Mouse (Mus musculus) forebrain, embryonic 16.5 days (tissue): ENCODE results near the gene 1700016K19Rik. TPM values are rescaled to one million over a fixed set of nuclear protein-coding genes. Genes with fewer than 3 reads are reported as not detected.

Experiments used
- ATAC-seq: fragments of 200-750 bp; cut with Nextera tagmentation; 2 replicates; pipeline ENCODE4 v1.8.0; 2017; ENCODE audit warnings: mild to moderate bottlenecking, moderate library complexity
- H3K27ac ChIP-seq: fragments of 300-500 bp; sonication (generic); 2 replicates; pipeline ENCODE4 v1.5.1; 2014; ENCODE audit warnings: low read length, control low read depth
- H3K27me3 ChIP-seq: fragments of 300-500 bp; sonication (generic); replicated peaks from 2 replicates; pipeline ENCODE4 v1.6.1; 2014; ENCODE audit warnings: low read length; ENCODE audit not compliant: control insufficient read depth, insufficient read depth
- H3K36me3 ChIP-seq: fragments of 300-500 bp; sonication (generic); 2 replicates; pipeline ENCODE4 v1.6.1; 2014; ENCODE audit not compliant: control insufficient read depth, insufficient read depth
- H3K4me1 ChIP-seq: fragments of 300-500 bp; sonication (generic); replicated peaks from 2 replicates; pipeline ENCODE4 v1.6.1; 2014; ENCODE audit warnings: low read length; ENCODE audit not compliant: control insufficient read depth, insufficient read depth
- H3K4me2 ChIP-seq: fragments of 300-500 bp; sonication (generic); 2 replicates; pipeline ENCODE4 v1.6.1; 2014; ENCODE audit warnings: mild to moderate bottlenecking, low read length, control low read depth
- H3K4me3 ChIP-seq: fragments of 300-500 bp; sonication (generic); replicated peaks from 2 replicates; pipeline ENCODE4 v1.5.1; 2014; ENCODE audit warnings: mild to moderate bottlenecking, low read length, control low read depth
- H3K9ac ChIP-seq: fragments of 300-500 bp; sonication (generic); replicated peaks from 2 replicates; pipeline ENCODE4 v1.6.1; 2014; ENCODE audit warnings: low read depth, low read length, control low read depth
- H3K9me3 ChIP-seq: fragments of 300-500 bp; sonication (generic); 2 replicates; pipeline ENCODE4 v1.6.1; 2016; ENCODE audit warnings: low read length; ENCODE audit not compliant: control insufficient read depth
- WGBS: fragments of 180-500 bp; shearing (Covaris S2); extraction: QIAGEN DNeasy Blood & Tissue Kit; methylation state at CpG from one replicate; pipeline ENCODE4 v1.1.7; 2014; 5-methylcytosine and 5-hydroxymethylcytosine counted together
- polyA plus RNA-seq: library from polyadenylated mRNA; unstranded; fragments of >200 nt; fragmentation: Nextera tagmentation; extraction: Ambion mirVana; gene quantifications from 2 replicates; pipeline ENCODE4 v1.2.1, GENCODE M21; 2015

The 1700016K19Rik gene
- polyA plus RNA-seq, 1 experiment from 2014 or later, result 4.1 TPM

- Histone ChIP-seq H3K4me3 (no peak overlapping the region), H3K9me3 (no peaks in the 10 kb centered on the region), H3K36me3 (no peaks in the 10 kb centered on the region), H3K4me2 (no peak overlapping the region), H3K27ac (no peak overlapping the region), H3K9ac (no peak overlapping the region), H3K27me3 (0 out of 2 replicates have a peak, but pooled peaks cover 2% of the 10 kb centered on the region), H3K4me1 (peaks cover 5% of the 10 kb centered on the region; the same call in 1 of the 2 replicates)
- ATAC-seq, result no peak
- WGBS, result 80% methylated on average over 9 of the region's 9 CpGs
Observed at GRCm38 (mm10) chr11:76020916-76021315, 21.2 kb downstream of the 1700016K19Rik start.

DNA sequence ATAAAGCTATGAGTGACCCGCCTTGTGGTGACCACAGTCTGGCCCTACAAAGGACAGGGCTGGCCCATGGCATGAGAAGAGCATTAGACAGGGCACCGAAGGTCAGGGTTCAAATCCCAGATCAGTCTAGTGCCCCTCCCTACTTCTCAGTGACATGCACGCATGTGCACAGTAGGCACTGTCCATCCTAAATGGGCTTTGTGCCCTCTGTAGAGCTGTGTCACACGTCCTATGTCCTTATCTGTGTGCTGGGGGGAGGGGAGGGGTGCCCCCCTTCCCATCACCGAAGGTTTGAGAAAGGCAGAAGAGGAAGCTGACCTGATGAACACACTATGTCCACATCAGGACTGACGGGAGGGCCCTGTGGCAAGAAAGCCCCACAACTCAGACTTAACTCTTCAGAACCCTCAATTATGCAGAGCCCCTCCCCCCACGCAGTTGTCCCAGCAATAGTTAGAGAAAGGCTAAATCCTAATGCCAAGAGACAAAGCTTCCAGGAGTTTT is 25.4 kb downstream of the 1700016K19Rik start:
- Histone ChIP-seq H3K9me3 (no peaks in the 10 kb centered on the region), H3K9ac (no peak overlapping the region), H3K4me2 (no peak overlapping the region), H3K36me3 (no peaks in the 10 kb centered on the region), H3K4me1 (peaks cover 14% of the 10 kb centered on the region), H3K27me3 (peaks cover 5% of the 10 kb centered on the region; the same call in 1 of the 2 replicates), H3K4me3 (no peak overlapping the region), H3K27ac (no peak overlapping the region)
- 64% methylated on average over 7 of the region's 7 CpGs for WGBS
- ATAC-seq, result no peak

- Histone ChIP-seq H3K4me3 (peak overlapping the region; percentile 60), H3K9ac (peak overlapping the region; percentile 60), H3K9me3 (no peaks in the 10 kb centered on the region), H3K4me2 (peak overlapping the region; percentile 97), H3K27me3 (peaks cover 5% of the 10 kb centered on the region; the same call in 1 of the 2 replicates), H3K4me1 (peaks cover 12% of the 10 kb centered on the region), H3K27ac (no peak overlapping the region), H3K36me3 (no peaks in the 10 kb centered on the region)
- ATAC-seq, result no peak
- 6% methylated on average over 14 of the region's 14 CpGs for WGBS
Observed at GRCm38 (mm10) chr11:76026527-76027138, 26.9 kb downstream of the 1700016K19Rik start.

DNA sequence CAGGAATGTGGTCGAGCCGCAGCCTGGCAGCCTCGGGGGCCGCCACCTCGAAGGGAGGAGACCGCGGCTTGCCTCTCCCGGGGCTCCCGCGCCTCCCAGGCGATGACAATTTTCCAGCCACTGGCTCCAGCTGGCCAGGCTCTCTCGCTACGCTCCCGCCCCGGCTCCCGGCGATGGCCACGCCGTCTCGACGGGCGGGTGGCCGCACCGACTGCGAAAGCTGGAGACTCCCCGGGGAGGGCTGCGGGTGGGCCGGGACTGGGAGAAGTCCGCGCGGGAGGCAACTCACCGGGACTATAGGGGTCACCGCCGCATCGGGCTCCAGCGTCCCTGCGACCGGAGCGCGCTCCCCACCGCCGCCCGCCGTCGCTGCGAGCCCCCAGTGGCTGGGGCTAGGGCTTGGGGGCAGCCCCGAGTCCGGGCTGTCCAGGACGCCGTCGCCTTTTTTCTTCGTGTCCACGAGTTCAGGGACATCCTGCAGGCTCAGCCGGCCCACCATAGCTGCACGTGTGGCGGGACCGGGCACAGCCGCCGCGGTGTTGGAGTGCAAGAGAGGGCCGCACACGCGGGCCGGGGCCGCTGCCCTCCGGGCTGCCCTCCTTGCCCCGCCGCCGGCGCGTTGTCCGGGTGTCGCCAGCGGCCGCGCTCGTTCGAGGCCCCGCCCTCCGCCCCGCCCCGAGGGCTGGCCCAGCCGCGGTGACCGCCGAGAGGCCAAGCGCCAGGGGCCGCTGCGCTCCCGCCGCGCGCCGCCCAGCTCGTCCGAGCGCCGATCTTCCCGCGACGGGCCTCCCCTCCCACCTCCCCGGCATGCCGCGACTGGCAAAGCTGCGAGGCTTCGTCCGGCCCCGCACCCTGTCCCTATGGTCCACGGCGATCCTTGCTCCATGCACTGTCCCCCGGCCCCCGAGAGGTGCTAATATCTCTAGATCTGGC is 27.7 kb downstream of the 1700016K19Rik start, which contains the start of gene Rflnb:
TSS of gene Rflnb (minus strand) at position 644 of the 933 bp plus-strand sequence.
- Histone ChIP-seq H3K9ac (peak within 1 kb of the TSS; percentile 60), H3K4me3 (peak within 1 kb of the TSS; percentile 60), H3K27me3 (peaks cover 5% of the 10 kb centered on the region; the same call in 1 of the 2 replicates), H3K4me2 (peak within 1 kb of the TSS; percentile 97), H3K9me3 (no peaks in the 10 kb centered on the region), H3K36me3 (no peaks in the 10 kb centered on the region), H3K27ac (no peak within 1 kb of the TSS), H3K4me1 (peaks cover 12% of the 10 kb centered on the region)
- ATAC-seq, result peak; percentile 79
- under 1% methylated on average over 108 of the region's 112 CpGs for WGBS

- Histone ChIP-seq H3K4me2 (peak overlapping the region; percentile 97), H3K9ac (peak overlapping the region; percentile 60), H3K4me3 (peak overlapping the region; percentile 60), H3K27ac (no peak overlapping the region), H3K9me3 (no peaks in the 10 kb centered on the region), H3K36me3 (no peaks in the 10 kb centered on the region), H3K4me1 (peaks cover 12% of the 10 kb centered on the region), H3K27me3 (peaks cover 5% of the 10 kb centered on the region; the same call in 1 of the 2 replicates)
- ATAC-seq, result peak; percentile 29; the same call in 1 of the 2 replicates
- WGBS, result 3% methylated on average over 11 of the region's 14 CpGs
Observed at GRCm38 (mm10) chr11:76028072-76028465, 28.4 kb downstream of the 1700016K19Rik start.

DNA sequence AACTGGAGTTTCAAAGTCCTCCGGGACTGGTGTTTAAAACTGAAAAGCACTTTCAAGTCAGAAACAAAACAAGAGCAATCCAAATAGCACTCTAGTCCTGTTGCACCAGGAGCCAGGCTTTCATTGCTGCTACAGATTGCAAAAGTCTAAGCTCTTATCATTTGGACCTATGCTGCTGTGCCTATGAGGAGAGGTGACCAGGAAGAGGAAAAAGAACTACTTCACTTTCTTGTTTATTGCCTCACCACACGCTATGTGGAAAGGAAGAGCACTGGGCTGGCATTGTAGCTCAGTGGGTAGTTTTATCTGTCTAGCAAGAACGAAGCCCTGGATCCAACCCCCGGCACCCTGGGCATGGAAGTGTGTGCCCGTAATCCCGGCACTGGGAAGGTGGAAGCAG is 33.6 kb downstream of the 1700016K19Rik start:
- H3K4me3 ChIP-seq, result no peak overlapping the region
- H3K4me1 ChIP-seq, result no peaks in the 10 kb centered on the region
- H3K9ac ChIP-seq, result no peak overlapping the region
- no peaks in the 10 kb centered on the region for H3K36me3 ChIP-seq
- no peak overlapping the region for H3K27ac ChIP-seq
- H3K4me2 ChIP-seq, result no peak overlapping the region
- no peaks in the 10 kb centered on the region for H3K9me3 ChIP-seq
- ATAC-seq, result no peak
- WGBS, result 85% methylated on average over 6 of the region's 6 CpGs
- no peaks in the 10 kb centered on the region for H3K27me3 ChIP-seq

- H3K9me3 ChIP-seq, result no peaks in the 10 kb centered on the region
- H3K4me1 ChIP-seq, result no peaks in the 10 kb centered on the region
- H3K36me3 ChIP-seq, result no peaks in the 10 kb centered on the region
- no peak overlapping the region for H3K27ac ChIP-seq
- no peak overlapping the region for H3K4me2 ChIP-seq
- H3K27me3 ChIP-seq, result no peaks in the 10 kb centered on the region
- 85% methylated on average over 4 of the region's 4 CpGs for WGBS
- no peak for ATAC-seq
- no peak overlapping the region for H3K9ac ChIP-seq
- no peak overlapping the region for H3K4me3 ChIP-seq
Observed at GRCm38 (mm10) chr11:76033836-76034235, 34.1 kb downstream of the 1700016K19Rik start.

DNA sequence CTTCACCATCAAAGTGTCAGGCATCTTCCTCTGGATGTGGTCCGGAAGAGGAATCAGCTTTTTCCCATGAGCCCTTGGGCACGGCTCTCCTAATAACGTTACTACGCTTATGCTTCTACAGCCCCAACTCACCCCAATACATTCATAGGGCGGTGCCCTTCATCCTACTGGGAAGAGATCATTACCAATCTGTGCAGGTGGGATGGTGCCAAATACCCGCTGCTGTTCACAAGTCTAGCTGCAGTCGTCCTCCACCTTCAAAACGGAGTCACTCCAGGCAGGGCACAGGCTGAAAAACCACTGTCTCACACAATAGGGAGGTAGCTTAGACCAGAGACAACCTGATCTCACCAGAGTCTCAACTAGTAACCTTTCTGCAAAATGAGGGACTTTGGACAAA is 35.5 kb downstream of the 1700016K19Rik start:
- no peak overlapping the region for H3K9ac ChIP-seq
- H3K27me3 ChIP-seq, result no peaks in the 10 kb centered on the region
- no peak overlapping the region for H3K4me2 ChIP-seq
- no peak overlapping the region for H3K4me3 ChIP-seq
- no peaks in the 10 kb centered on the region for H3K36me3 ChIP-seq
- no peaks in the 10 kb centered on the region for H3K4me1 ChIP-seq
- 80% methylated on average over 8 of the region's 8 CpGs for WGBS
- no peak for ATAC-seq
- no peaks in the 10 kb centered on the region for H3K9me3 ChIP-seq
- no peak overlapping the region for H3K27ac ChIP-seq
